Mouse (Mus musculus): ENCODE data around the gene Tbck. TPM values are rescaled to one million over a fixed set of nuclear protein-coding genes. Genes with fewer than 3 reads are reported as not detected.

The Tbck gene
- polyA plus RNA-seq, 1 experiment from 2014 or later, result 31.8 TPM

DNA sequence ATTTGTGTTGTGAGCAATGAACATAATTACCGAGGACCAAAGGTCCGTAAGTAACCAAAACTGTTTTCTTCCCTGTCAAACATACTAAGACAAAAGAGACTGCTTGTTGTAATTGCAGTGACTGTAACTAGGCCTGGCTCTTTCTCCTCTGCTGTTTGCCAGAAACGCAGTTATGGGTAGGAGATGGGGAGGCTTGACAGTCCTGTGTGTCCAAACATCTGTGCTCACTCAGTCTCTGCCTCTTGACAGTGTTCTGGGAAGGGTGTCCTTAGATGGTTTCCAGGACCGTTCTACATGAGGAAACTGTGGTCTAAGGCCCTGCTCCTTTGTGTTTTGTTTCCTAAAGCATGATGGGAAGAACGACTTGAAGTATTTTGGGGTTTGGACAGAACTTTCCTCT, 128.4 kb downstream of the Tbck start:
- no peaks in the 10 kb centered on the region for H3K9me3 ChIP-seq
- no peaks in the 10 kb centered on the region for H3K4me1 ChIP-seq
- H3K9ac ChIP-seq (replicated peaks), result no peak overlapping the region
- H3K4me3 ChIP-seq, result no peak overlapping the region
- WGBS, result 88% methylated on average over 5 of the region's 5 CpGs
- no peak for ATAC-seq (ENCODE audit: low FRiP score, low read depth)
- no peak overlapping the region for H3K4me2 ChIP-seq (replicated peaks)
- H3K36me3 ChIP-seq, result no peaks in the 10 kb centered on the region
- H3K27me3 ChIP-seq, result no peaks in the 10 kb centered on the region
- no peak overlapping the region for H3K27ac ChIP-seq (replicated peaks)

DNA sequence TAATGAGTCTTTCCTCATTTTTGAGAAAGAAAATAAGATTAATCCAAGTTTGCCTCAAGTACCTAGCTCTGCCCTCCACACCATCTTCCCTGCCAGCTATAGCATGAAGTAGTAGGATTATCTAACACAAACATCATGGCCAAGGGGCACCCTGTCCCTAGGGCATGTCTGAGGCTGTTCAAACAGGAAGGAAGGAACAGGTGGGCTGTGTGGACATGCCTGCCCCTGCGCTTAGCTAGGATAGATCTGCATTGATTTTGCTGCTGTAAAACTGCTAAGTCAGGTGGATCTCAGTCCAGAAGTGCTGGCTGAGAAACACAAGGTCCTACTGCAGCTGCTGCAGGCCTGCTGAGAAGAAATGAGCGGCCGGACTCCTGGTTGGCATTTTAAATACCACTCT, 129.2 kb downstream of the Tbck start:
- no peak for ATAC-seq (ENCODE audit: low FRiP score, low read depth)
- no peak overlapping the region for H3K4me2 ChIP-seq (replicated peaks)

DNA sequence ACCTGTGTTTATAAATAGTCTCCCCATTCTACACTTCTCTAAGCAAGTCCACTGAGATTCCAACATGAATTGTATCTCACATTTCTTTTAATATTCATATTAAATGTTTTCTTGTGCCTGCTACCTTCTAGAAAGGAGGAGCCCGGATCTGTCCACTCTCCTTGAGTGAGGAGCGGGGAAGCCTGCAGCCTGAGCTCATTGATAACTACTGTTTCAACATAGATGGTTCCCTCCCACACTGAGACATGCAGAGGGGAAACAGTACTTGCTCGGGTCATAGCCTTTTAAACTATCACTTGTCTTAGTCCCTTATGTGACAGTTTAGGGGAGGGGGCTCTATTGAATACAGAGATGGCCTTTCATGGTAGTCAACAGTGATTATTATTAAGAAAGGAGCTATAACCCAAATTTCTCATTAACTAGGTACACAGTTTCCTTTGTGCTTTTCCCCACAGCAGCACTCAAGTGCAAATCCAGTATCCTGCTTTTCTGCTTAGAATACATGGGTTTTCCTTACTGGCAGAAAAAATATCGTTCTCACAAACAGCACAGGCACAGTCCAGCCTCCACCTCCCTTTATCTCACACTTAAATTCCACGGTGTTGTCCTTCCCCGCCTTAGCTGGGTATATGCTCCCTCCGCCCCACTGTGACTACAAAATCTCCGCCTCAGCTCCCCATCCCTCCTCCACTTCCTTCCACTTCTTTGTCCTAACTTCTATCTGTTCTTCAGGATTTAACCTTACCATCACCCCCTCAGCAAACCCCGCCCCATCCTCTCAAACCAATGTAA, 130.0 kb downstream of the Tbck start:
- Histone ChIP-seq H3K4me2 (replicated peaks) (no peak overlapping the region), H3K27ac (replicated peaks) (no peak overlapping the region), H3K9me3 (no peaks in the 10 kb centered on the region), H3K4me3 (no peak overlapping the region), H3K36me3 (no peaks in the 10 kb centered on the region), H3K9ac (replicated peaks) (no peak overlapping the region), H3K4me1 (no peaks in the 10 kb centered on the region), H3K27me3 (no peaks in the 10 kb centered on the region)
- WGBS, result 77% methylated on average over 9 of the region's 9 CpGs
- ATAC-seq (ENCODE audit: low FRiP score, low read depth), result no peak

More for the DNA sequence above, 129.2 kb downstream of the Tbck start:
- 89% methylated on average over 3 of the region's 3 CpGs for WGBS
- H3K36me3 ChIP-seq, result no peaks in the 10 kb centered on the region
- no peak overlapping the region for H3K9ac ChIP-seq (replicated peaks)
- no peak overlapping the region for H3K4me3 ChIP-seq
- H3K9me3 ChIP-seq, result no peaks in the 10 kb centered on the region
- H3K27me3 ChIP-seq, result no peaks in the 10 kb centered on the region
- H3K4me1 ChIP-seq, result no peaks in the 10 kb centered on the region
- no peak overlapping the region for H3K27ac ChIP-seq (replicated peaks)

DNA sequence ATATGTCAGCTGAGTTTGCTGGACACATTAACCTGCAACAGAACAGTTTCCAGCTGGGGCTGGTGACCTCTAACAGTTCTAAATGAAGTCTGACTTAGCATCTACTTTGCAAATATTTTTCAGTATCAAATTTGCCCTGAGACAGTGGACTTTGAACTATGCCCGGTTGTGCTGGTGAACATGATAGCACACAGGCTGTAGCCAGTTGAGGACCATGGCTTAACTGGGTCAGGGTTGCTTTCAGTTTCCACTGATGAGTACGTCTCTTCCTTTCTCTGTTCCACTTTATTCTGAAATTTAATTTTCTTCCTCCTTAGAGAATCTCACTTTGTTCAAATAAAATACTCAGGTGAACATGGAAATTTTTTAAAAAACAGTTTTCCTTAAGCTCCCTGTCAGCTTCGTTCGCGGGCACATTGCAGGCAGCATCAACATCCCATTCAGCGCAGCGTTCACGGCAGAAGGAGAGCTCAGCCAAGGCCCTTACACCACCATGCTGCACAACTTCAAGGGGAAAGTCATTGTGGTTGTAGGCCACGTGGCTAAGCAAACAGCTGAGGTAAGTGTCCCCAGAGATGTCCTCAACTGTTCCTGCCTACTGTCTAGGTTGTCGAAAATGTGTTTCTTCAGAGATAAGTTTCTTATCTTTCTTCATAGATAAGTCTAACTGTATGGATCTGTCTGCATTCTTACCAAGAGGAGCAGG, 131.0 kb downstream of the Tbck start:
- Histone ChIP-seq H3K27me3 (no peaks in the 10 kb centered on the region), H3K36me3 (no peaks in the 10 kb centered on the region), H3K9me3 (no peaks in the 10 kb centered on the region), H3K4me3 (no peak overlapping the region), H3K4me2 (replicated peaks) (no peak overlapping the region), H3K27ac (replicated peaks) (no peak overlapping the region), H3K4me1 (no peaks in the 10 kb centered on the region), H3K9ac (replicated peaks) (no peak overlapping the region)
- 92% methylated on average over 10 of the region's 10 CpGs for WGBS
- ATAC-seq (ENCODE audit: low FRiP score, low read depth), result no peak

DNA sequence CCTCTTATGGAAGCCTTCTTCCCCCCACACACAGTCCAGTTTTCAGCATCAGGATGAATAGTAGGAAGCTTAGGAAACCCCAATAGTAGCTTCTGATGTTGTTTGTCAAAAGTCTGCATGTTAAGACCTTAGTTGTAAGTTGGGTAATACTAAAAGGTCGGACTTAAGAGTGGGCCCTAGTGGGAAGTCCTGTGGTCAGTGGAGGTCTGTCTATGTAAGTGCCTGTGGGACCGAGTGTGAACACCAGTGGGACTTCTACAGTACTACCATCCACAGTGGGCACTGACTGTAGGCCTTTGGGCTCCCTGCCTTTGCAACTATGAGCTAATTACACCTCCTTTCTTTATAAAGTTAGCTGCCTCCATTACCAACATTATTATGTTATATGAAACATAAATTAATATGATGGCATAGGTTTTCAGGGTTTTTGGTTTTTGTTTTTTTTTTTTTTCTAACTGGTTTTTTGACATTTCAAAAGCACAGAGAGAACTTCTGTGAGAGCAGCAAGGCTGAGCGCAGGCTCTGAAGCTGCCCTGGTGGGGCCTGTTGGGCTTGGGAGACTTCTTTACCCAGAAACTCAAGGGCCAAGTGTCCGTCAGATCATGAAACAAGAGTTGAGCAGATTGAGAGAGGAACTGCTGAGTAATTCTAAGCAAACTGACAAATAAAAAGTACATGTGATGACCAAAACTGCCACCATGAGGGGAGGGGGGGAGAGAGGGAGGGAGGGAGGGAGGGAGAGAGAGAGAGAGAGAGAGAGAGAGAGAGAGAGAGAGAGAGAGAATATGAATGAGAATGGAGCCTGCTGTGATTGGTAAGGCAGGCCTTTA, 131.8 kb downstream of the Tbck start:
- Histone ChIP-seq H3K27me3 (no peaks in the 10 kb centered on the region), H3K36me3 (no peaks in the 10 kb centered on the region), H3K9ac (replicated peaks) (no peak overlapping the region), H3K27ac (replicated peaks) (no peak overlapping the region), H3K9me3 (no peaks in the 10 kb centered on the region), H3K4me2 (replicated peaks) (no peak overlapping the region), H3K4me3 (no peak overlapping the region), H3K4me1 (no peaks in the 10 kb centered on the region)
- 94% methylated on average over 4 of the region's 4 CpGs for WGBS
- ATAC-seq (ENCODE audit: low FRiP score, low read depth), result no peak

DNA sequence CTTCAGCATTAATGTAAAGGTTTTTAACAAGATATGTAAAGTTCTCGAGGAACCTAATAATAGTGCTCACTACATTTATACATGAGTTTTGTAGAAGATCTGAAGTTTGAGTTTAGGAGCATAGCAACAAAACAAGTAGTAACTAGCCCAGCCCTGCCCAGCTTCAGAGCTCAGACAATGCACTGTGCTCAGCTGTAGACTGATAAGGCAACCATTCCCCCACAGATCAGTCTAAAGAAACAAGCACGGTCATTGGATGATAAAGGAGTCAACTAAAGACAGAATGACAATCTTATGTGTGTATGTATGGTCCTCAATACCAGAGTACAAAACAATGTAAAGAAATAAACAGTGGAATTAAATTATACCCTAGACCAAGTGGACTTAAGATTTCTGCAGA, 135.5 kb downstream of the Tbck start:
- no peaks in the 10 kb centered on the region for H3K27me3 ChIP-seq
- no peaks in the 10 kb centered on the region for H3K36me3 ChIP-seq
- no peak for ATAC-seq (ENCODE audit: low FRiP score, low read depth)
- no peaks in the 10 kb centered on the region for H3K4me1 ChIP-seq
- no peak overlapping the region for H3K4me3 ChIP-seq
- no peaks in the 10 kb centered on the region for H3K9me3 ChIP-seq
- H3K27ac ChIP-seq (replicated peaks), result no peak overlapping the region
- no peak overlapping the region for H3K9ac ChIP-seq (replicated peaks)
- WGBS, result 87% methylated on average over 2 of the region's 2 CpGs
- no peak overlapping the region for H3K4me2 ChIP-seq (replicated peaks)

DNA sequence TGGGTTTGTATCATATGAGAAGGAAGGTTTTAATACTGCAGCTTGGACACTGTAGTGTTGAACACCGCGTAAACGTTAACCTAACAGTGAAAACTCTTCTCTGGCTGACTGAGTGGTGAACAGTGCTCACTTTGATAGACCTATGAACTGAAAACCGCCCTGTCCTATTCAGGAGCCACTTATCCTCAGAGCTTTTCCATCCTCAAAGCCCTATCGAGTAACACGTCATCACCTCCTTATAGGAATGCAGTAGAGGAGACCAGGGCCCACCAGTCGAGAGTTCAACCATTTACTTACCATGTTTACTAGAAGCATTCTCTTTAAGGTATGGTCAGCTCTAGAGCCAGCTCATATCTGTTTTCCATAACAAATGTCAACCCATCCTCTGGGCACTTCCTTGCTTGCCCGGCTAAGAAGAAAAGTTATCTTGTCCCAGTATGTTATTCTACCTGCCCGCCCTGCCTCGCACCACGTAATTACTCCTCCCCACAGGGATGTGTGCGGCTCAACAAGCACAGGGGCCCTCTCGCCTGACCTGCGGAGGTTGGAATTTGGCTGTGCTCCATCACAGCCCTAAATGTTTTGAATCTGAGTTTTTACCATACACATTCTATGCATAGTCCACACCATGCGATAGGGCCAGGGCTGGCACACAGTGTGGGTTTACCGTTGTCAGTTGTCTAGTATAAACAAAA, 147.4 kb downstream of the Tbck start:
- WGBS, result 89% methylated on average over 16 of the region's 16 CpGs
- no peak for ATAC-seq (ENCODE audit: low FRiP score, low read depth)
- no peak overlapping the region for H3K9ac ChIP-seq (replicated peaks)
- no peaks in the 10 kb centered on the region for H3K36me3 ChIP-seq
- H3K4me2 ChIP-seq (replicated peaks), result no peak overlapping the region
- H3K9me3 ChIP-seq, result no peaks in the 10 kb centered on the region
- H3K4me3 ChIP-seq, result no peak overlapping the region
- H3K27ac ChIP-seq (replicated peaks), result no peak overlapping the region
- H3K27me3 ChIP-seq, result no peaks in the 10 kb centered on the region
- no peaks in the 10 kb centered on the region for H3K4me1 ChIP-seq

DNA sequence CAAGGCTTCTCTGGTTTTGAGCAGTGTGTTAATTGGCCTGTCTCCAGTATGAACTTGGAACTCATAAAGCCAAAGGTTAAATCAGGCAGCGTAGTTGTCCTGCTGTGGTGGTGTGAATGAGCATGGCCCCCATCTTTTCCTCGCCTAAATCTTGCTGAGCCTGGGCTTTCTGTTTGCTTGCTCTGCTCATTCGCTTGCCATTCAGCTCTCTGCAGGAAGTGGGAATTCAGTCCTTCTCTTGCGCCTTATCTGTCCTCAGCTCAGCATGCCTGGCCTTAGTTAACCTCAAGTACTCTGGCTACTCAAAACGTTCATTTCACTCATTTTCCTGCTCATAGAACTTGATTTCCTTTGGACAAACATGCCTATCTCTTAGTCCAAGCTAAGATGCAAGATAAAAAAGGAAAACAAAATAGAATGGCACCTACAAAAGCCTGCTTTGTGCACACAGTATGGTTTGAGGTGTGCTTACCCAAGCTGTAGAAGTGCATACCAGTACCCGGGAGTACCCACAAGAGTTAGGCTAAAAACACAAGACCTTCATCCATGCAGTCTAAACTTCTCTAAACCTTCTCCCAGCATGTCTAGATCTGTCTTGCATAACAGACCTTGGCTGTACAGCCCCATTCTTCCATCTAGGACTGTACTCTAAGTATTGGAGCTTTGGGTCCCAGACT, 151.3 kb downstream of the Tbck start:
- WGBS, result 82% methylated on average over 6 of the region's 6 CpGs
- Histone ChIP-seq H3K9ac (replicated peaks) (no peak overlapping the region), H3K27me3 (no peaks in the 10 kb centered on the region), H3K9me3 (no peaks in the 10 kb centered on the region), H3K4me3 (no peak overlapping the region), H3K4me1 (no peaks in the 10 kb centered on the region), H3K4me2 (replicated peaks) (no peak overlapping the region), H3K27ac (replicated peaks) (no peak overlapping the region), H3K36me3 (peaks cover 21% of the 10 kb centered on the region)
- no peak for ATAC-seq (ENCODE audit: low FRiP score, low read depth)

DNA sequence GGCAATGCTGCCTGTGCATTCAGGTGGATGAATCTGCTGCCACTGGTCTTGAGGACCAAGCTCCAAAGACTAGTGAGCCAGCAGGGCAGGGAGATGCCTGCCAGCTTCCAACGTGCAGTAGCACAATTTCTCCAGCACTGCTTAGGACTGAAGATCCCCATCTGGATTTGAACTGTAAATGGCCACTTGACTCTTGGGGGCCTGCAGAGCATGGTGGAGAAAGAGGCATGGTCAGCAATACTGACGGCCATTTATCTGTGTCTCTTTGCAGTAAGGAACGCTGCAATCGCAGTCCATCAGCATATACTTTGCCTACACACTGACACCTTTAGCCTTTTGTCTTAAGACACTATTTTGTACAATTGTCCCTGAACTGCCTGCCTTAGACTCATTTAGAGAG, 153.2 kb downstream of the Tbck start:
- no peak overlapping the region for H3K4me3 ChIP-seq
- no peak overlapping the region for H3K9ac ChIP-seq (replicated peaks)
- ATAC-seq (ENCODE audit: low FRiP score, low read depth), result no peak
- no peaks in the 10 kb centered on the region for H3K4me1 ChIP-seq
- WGBS, result 82% methylated on average over 4 of the region's 4 CpGs
- peaks cover 22% of the 10 kb centered on the region for H3K36me3 ChIP-seq
- no peak overlapping the region for H3K4me2 ChIP-seq (replicated peaks)
- H3K9me3 ChIP-seq, result no peaks in the 10 kb centered on the region
- H3K27me3 ChIP-seq, result no peaks in the 10 kb centered on the region
- H3K27ac ChIP-seq (replicated peaks), result no peak overlapping the region

DNA sequence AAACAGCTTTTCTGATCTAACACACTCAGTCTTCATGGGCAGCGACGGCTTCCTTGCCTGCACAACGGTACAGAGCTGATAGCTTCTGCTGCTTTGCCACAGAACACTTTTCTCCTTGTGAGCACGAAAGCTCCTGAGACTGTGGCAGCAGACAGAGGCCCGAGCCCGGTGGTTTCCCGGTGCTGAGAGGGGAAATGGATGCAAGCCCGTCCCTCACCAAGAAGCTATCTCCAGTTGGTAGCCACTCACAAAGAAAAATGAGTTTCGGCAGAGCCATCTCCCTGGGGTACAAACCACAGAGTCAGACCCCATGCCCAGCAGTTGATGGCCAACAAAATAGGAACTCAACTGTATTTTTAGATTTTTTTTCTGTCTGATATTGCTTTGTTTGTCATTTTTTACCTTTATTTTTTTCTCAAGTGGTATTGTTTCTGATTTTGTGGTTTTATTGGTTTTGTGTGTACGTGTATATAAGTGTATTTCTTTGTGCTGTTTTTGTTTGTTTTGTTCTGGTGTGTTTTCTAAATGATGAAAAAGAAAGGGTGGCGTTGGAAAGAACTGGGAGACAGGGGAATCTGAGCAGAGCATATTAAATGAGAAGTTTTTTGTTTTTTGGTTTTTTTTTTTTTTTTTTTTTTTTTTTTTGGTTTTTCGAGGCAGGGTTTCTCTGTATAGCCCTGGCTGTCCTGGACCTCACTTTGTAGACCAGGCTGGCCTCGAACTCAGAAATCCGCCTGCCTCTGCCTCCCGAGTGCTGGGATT, 154.9 kb downstream of the Tbck start:
- no peaks in the 10 kb centered on the region for H3K9me3 ChIP-seq
- H3K36me3 ChIP-seq, result peaks cover 25% of the 10 kb centered on the region
- H3K4me2 ChIP-seq (replicated peaks), result no peak overlapping the region
- H3K9ac ChIP-seq (replicated peaks), result no peak overlapping the region
- H3K4me1 ChIP-seq, result no peaks in the 10 kb centered on the region
- H3K27me3 ChIP-seq, result no peaks in the 10 kb centered on the region
- WGBS, result 95% methylated on average over 14 of the region's 15 CpGs
- no peak overlapping the region for H3K4me3 ChIP-seq
- no peak for ATAC-seq (ENCODE audit: low FRiP score, low read depth)
- H3K27ac ChIP-seq (replicated peaks), result no peak overlapping the region

DNA sequence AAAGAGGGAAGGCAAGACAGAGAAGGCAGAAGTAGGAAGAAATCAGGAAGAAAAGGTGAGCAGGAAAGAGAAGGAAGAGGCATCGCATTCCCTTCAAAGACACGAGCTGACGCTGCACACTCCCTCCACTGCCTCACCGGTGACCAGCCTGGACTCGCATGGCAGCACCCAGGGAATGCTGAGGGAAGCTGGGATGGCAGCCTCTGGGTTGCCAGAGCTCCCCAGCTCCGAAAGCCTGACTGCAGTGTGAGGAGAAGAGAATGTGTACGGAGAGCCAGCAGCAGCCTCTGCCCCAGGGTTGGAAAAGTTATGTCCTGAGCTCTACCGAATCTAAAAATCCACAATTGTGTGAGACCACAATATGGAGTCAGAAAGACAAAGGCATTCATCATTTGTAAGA, 155.6 kb downstream of the Tbck start:
- H3K9me3 ChIP-seq, result no peaks in the 10 kb centered on the region
- 78% methylated on average over 8 of the region's 8 CpGs for WGBS
- no peaks in the 10 kb centered on the region for H3K27me3 ChIP-seq
- no peak for ATAC-seq (ENCODE audit: low FRiP score, low read depth)
- H3K9ac ChIP-seq (replicated peaks), result no peak overlapping the region
- no peak overlapping the region for H3K27ac ChIP-seq (replicated peaks)
- H3K4me1 ChIP-seq, result no peaks in the 10 kb centered on the region
- no peak overlapping the region for H3K4me2 ChIP-seq (replicated peaks)
- no peak overlapping the region for H3K4me3 ChIP-seq
- peaks cover 25% of the 10 kb centered on the region for H3K36me3 ChIP-seq

Measured in midbrain, embryonic 12.5 days (tissue).